Mouse (Mus musculus) MEL (cell line): ENCODE data around the gene Prkar1b.

ENCODE experiments used
- CHD1 ChIP-seq: IDR thresholded peaks from 2 replicates; pipeline ENCODE4 v1.6.1; 2012; ENCODE audit warnings: low read depth, mild to moderate bottlenecking, inconsistent platforms, low read length, improper control_type of control experiment
- CTCF ChIP-seq, 3 experiments: IDR thresholded peaks in 2 of 3; conservative IDR thresholded peaks in 1 of 3; 2 replicates each; pipeline ENCODE4 v1.5.1; 2011 to 2012; ENCODE audit warnings: low read length in 3 of 3, low read depth in 2 of 3, mild to moderate bottlenecking in 2 of 3, improper control_type of control experiment in 1 of 3, inconsistent platforms in 1 of 3, mixed read lengths in 1 of 3, moderate library complexity in 1 of 3; ENCODE audit not compliant: control insufficient read depth in 1 of 3, insufficient read depth in 1 of 3, poor library complexity in 1 of 3, severe bottlenecking in 1 of 3
- ETS1 ChIP-seq: IDR thresholded peaks from 2 replicates; pipeline ENCODE4 v1.6.1; 2012; ENCODE audit warnings: low read depth, mild to moderate bottlenecking, inconsistent platforms, low read length, improper control_type of control experiment, moderate library complexity
- MAX ChIP-seq: IDR thresholded peaks from 2 replicates; pipeline ENCODE4 v1.6.1; 2011; ENCODE audit warnings: low read length, improper control_type of control experiment
- POLR2A ChIP-seq, 2 experiments: IDR thresholded peaks; 2 replicates each; pipeline ENCODE4 v1.6.1; 2011 to 2012; ENCODE audit warnings: low read length in 2 of 2, mild to moderate bottlenecking in 2 of 2, control low read depth in 1 of 2, improper control_type of control experiment in 1 of 2, low read depth in 1 of 2, moderate library complexity in 1 of 2; ENCODE audit not compliant: control insufficient read depth in 1 of 2, insufficient read depth in 1 of 2, poor library complexity in 1 of 2
- UBTF ChIP-seq: IDR thresholded peaks from 2 replicates; pipeline ENCODE4 v1.6.1; 2012; ENCODE audit warnings: low read depth, mild to moderate bottlenecking, inconsistent platforms, low read length, improper control_type of control experiment, moderate library complexity, borderline replicate concordance; ENCODE audit not compliant: insufficient read depth
- ZMIZ1 ChIP-seq: IDR thresholded peaks from 2 replicates; pipeline ENCODE4 v1.6.1; 2012; ENCODE audit warnings: low read depth, mild to moderate bottlenecking, inconsistent platforms, low read length, improper control_type of control experiment, moderate library complexity

- TF ChIP-seq UBTF (no peak), CTCF (IDR thresholded peaks at IDR 0.05 in 2 of 3, conservative IDR thresholded peaks at IDR 0.05 in 1 of 3; ENCODE audit: control insufficient read depth in 1 of 3, insufficient read depth in 1 of 3, low read depth in 2 of 3, low read length in 3 of 3, poor library complexity in 1 of 3, severe bottlenecking in 1 of 3) (no peak), ZMIZ1 (no peak), ETS1 (no peak), POLR2A (IDR thresholded peaks at IDR 0.05; ENCODE audit: control insufficient read depth in 1 of 2, insufficient read depth in 1 of 2, low read depth in 1 of 2, low read length in 2 of 2, poor library complexity in 1 of 2) (no peak), CHD1 (no peak), MAX (no peak)
Measured at GRCm38 (mm10) chr5:139095297-139096110, 54.3 kb downstream of the Prkar1b start.
